Comparison of ENCODE assay signal across 9 mouse cellular contexts in genomic region chr9:58112866-58113278, GRCm38 (mm10). TPM values are rescaled to one million over a fixed set of nuclear protein-coding genes. Genes with fewer than 3 reads are reported as not detected.
DNase-seq lines count a peak whose midpoint lies in the region; ATAC-seq and TF ChIP-seq lines count a peak whose summit lies in the region.
"Had no signal": no experiment of that assay in that cellular context is flagged by ENCODE, and none has a peak within 500 bp of the region (broad histone marks: within the 10 kb centered on the region; RNA-seq: fewer than 3 reads in every experiment).

No protein-coding gene starts in this region.

- H3K9ac ChIP-seq in heart, postnatal 0 days (replicated peaks; ENCODE audit: low read depth, low read length) = no peak overlapping the region
- peak overlapping the region; percentile 5; the same call in 1 of the 2 replicates for H3K9ac ChIP-seq in hindbrain, postnatal 0 days (replicated peaks; ENCODE audit: low read length)
- H3K9ac ChIP-seq in midbrain, embryonic 15.5 days = no peak overlapping the region

- 15% methylated on average over 6 of the region's 6 CpGs for WGBS in heart, postnatal 0 days
- WGBS in hindbrain, postnatal 0 days = 5% methylated on average over 6 of the region's 6 CpGs
- WGBS in midbrain, embryonic 15.5 days = 2% methylated on average over 6 of the region's 6 CpGs

- H3K27me3 ChIP-seq in heart, postnatal 0 days (ENCODE audit: control insufficient read depth, insufficient read depth, low read length) = peaks cover 38% of the 10 kb centered on the region
- no peaks in the 10 kb centered on the region for H3K27me3 ChIP-seq in hindbrain, postnatal 0 days (ENCODE audit: insufficient read depth, low read length)
- H3K27me3 ChIP-seq in midbrain, embryonic 15.5 days (replicated peaks) = no peaks in the 10 kb centered on the region; the same call in 1 of the 2 replicates

- DNase-seq in heart, postnatal 0 days (ENCODE audit: low spot score) = no peak
- no peak for DNase-seq in heart, adult 11 months
- peak; percentile 87 for DNase-seq in embryo, embryonic 10.5 days (ENCODE audit: low spot score)
- DNase-seq in hindbrain, postnatal 0 days (ENCODE audit: low spot score) = peak; percentile 81
- no peak for DNase-seq in urinary bladder, adult 18-20 months (ENCODE audit: low spot score in 2 of 2)
- DNase-seq in lung, postnatal 10 days = no peak
- no peak for DNase-seq in c-Kit-positive CD71-positive TER-119-positive erythroid progenitor cells, embryonic 14.5 days (ENCODE audit: low spot score)

- TF ChIP-seq CTCF in heart, postnatal 0 days (IDR thresholded peaks at IDR 0.05; ENCODE audit: low read depth) = no peak
- no peak for TF ChIP-seq CTCF in hindbrain, postnatal 0 days (IDR thresholded peaks at IDR 0.05; ENCODE audit: low read depth)

- peak overlapping the region; percentile 52; the same call in 1 of the 2 replicates for H3K4me2 ChIP-seq in heart, postnatal 0 days (ENCODE audit: low read depth, low read length)
- peak overlapping the region; percentile 34; the same call in 1 of the 2 replicates for H3K4me2 ChIP-seq in hindbrain, postnatal 0 days (ENCODE audit: low read depth, low read length)
- H3K4me2 ChIP-seq in midbrain, embryonic 15.5 days = peak overlapping the region; percentile 45

- H3K4me3 ChIP-seq in heart, postnatal 0 days (ENCODE audit: low read depth, low read length) = no peak overlapping the region
- H3K4me3 ChIP-seq in hindbrain, postnatal 0 days (ENCODE audit: low read length) = no peak overlapping the region
- H3K4me3 ChIP-seq in midbrain, embryonic 15.5 days = 0 out of 2 replicates have a peak overlapping the region, but pooled peaks have one; percentile 17

- no peaks in the 10 kb centered on the region for H3K9me3 ChIP-seq in heart, postnatal 0 days (replicated peaks; ENCODE audit: control insufficient read depth, low read length)
- H3K9me3 ChIP-seq in hindbrain, postnatal 0 days (ENCODE audit: low read length) = no peaks in the 10 kb centered on the region
- H3K9me3 ChIP-seq in midbrain, embryonic 15.5 days = no peaks in the 10 kb centered on the region
- H3K9me3 ChIP-seq: G1E had no signal

- H3K36me3 ChIP-seq in heart, postnatal 0 days (replicated peaks; ENCODE audit: control insufficient read depth, insufficient read depth, low read length) = no peaks in the 10 kb centered on the region
- H3K36me3 ChIP-seq in hindbrain, postnatal 0 days (ENCODE audit: insufficient read depth, low read length) = no peaks in the 10 kb centered on the region
- no peaks in the 10 kb centered on the region for H3K36me3 ChIP-seq in midbrain, embryonic 15.5 days (replicated peaks)
- H3K36me3 ChIP-seq: G1E had no signal

- no peak for TF ChIP-seq EP300 in heart, postnatal 0 days (IDR thresholded peaks at IDR 0.05; ENCODE audit: low read depth)

- no peaks in the 10 kb centered on the region; the same call in 1 of the 2 replicates for H3K4me1 ChIP-seq in heart, postnatal 0 days (ENCODE audit: control insufficient read depth, insufficient read depth)
- H3K4me1 ChIP-seq in hindbrain, postnatal 0 days (ENCODE audit: insufficient read depth, low read length) = peaks cover 26% of the 10 kb centered on the region; the same call in 1 of the 2 replicates
- peaks cover 61% of the 10 kb centered on the region for H3K4me1 ChIP-seq in midbrain, embryonic 15.5 days

- ATAC-seq in heart, postnatal 0 days (ENCODE audit: insufficient read depth, low read depth) = no peak
- ATAC-seq in hindbrain, postnatal 0 days = peak; percentile 64
- ATAC-seq in midbrain, embryonic 15.5 days (replicated peaks) = peak; percentile 67

- H3K27ac ChIP-seq in heart, postnatal 0 days (ENCODE audit: low read depth) = no peak overlapping the region
- peak overlapping the region; percentile 74 for H3K27ac ChIP-seq in hindbrain, postnatal 0 days
- peak overlapping the region; percentile 90 for H3K27ac ChIP-seq in midbrain, embryonic 15.5 days

RNA-seq across cellular contexts. Expression of gene Ccdc33, which starts 5.8 kb away (rescaled TPM):
- total RNA-seq in heart, postnatal 0 days (2014; rRNA removed; ENCODE audit: low replicate concordance) = not detected in 2 replicates
- 0.25 TPM in 1 of 2 replicates, not detected in the other for polyA plus RNA-seq in heart, postnatal 0 days (2015; fragmentation: Nextera tagmentation; extraction: Ambion mirVana)
- total RNA-seq in hindbrain, postnatal 0 days (2014; rRNA removed) = 0.52 and 1.4 TPM in 2 replicates
- 0.75 and 1.2 TPM in 2 replicates for polyA plus RNA-seq in hindbrain, postnatal 0 days (2015; fragmentation: Nextera tagmentation; extraction: Ambion mirVana)
- polyA plus RNA-seq in midbrain, embryonic 15.5 days (2015; fragmentation: Nextera tagmentation; extraction: Ambion mirVana) = 0.36 and 0.79 TPM in 2 replicates
- polyA plus RNA-seq: G1E had no signal

RNA-seq across cellular contexts. Expression of gene Stra6, which starts 49.3 kb away (rescaled TPM):
- not detected in 2 replicates for total RNA-seq in heart, postnatal 0 days (2014; rRNA removed; ENCODE audit: low replicate concordance)
- polyA plus RNA-seq in heart, postnatal 0 days (2015; fragmentation: Nextera tagmentation; extraction: Ambion mirVana) = 0.05 and 0.11 TPM in 2 replicates
- 16.0 and 19.2 TPM in 2 replicates for total RNA-seq in hindbrain, postnatal 0 days (2014; rRNA removed)
- polyA plus RNA-seq in hindbrain, postnatal 0 days (2015; fragmentation: Nextera tagmentation; extraction: Ambion mirVana) = 7.5 TPM in 2 replicates
- polyA plus RNA-seq in midbrain, embryonic 15.5 days (2015; fragmentation: Nextera tagmentation; extraction: Ambion mirVana) = 15.0 and 15.7 TPM in 2 replicates
- polyA plus RNA-seq: G1E had no signal

Comparison
In these comparisons a context has a peak if more than half of its experiments do, and no peak if none do; other contexts are left out.
1. DNase-seq: peak in embryo, embryonic 10.5 days (single experiment) and hindbrain, postnatal 0 days (single experiment); none in heart, postnatal 0 days (single experiment), heart, adult 11 months (single experiment), urinary bladder, adult 18-20 months (0 of 2), lung, postnatal 10 days (single experiment) and c-Kit-positive CD71-positive TER-119-positive erythroid progenitor cells, embryonic 14.5 days (single experiment).
2. Peak in every context shown above with its lines, with median percentiles within 50 percentile points of each other: H3K4me2 ChIP-seq.